Mouse (Mus musculus) brain, embryonic 14.5 days (tissue): ENCODE measurements around the gene Smim6. TPM values are rescaled to one million over a fixed set of nuclear protein-coding genes. Genes with fewer than 3 reads are reported as not detected.

Experiments used
- DNase-seq: peaks from one replicate; pipeline ENCODE4 v3.0.0-alpha.2; 2011; ENCODE audit warnings: low read depth
- CTCF ChIP-seq: fragments of 200-500 bp; IDR thresholded peaks from 2 replicates; pipeline ENCODE4 v1.5.1; 2012; ENCODE audit warnings: inconsistent platforms, mild to moderate bottlenecking, moderate library complexity, borderline replicate concordance; ENCODE audit not compliant: insufficient read depth, insufficient read length; ENCODE audit errors: extremely low read depth
- POLR2A ChIP-seq: fragments of 200-500 bp; IDR thresholded peaks from 2 replicates; pipeline ENCODE4 v1.6.1; 2012; ENCODE audit warnings: mild to moderate bottlenecking, inconsistent platforms, borderline replicate concordance; ENCODE audit not compliant: poor library complexity, insufficient read depth, insufficient read length, severe bottlenecking; ENCODE audit errors: extremely low read depth
- polyA plus RNA-seq: library from polyadenylated mRNA; depleted of rRNA; stranded (reverse); fragments of >200 nt; gene quantifications from 2 replicates; pipeline ENCODE4 v1.2.3, GENCODE M21; 2012

Gene Smim6
- polyA plus RNA-seq, 1 experiment, result not detected

GRCm38 (mm10) chr11:115902177-115902576 lies 9.6 kb upstream of the Smim6 start:
- TF ChIP-seq CTCF (no peak), POLR2A (no peak)

GRCm38 (mm10) chr11:115902831-115903230 lies 9.0 kb upstream of the Smim6 start:
- peak; percentile 11 for DNase-seq
- TF ChIP-seq CTCF (no peak), POLR2A (no peak)

More at GRCm38 (mm10) chr11:115902177-115902576, 9.6 kb upstream of the Smim6 start:
- no peak for DNase-seq

- TF ChIP-seq CTCF (no peak), POLR2A (no peak)
- peak; percentile 4 for DNase-seq
These were observed 8.2 kb upstream of the Smim6 start for GRCm38 (mm10) chr11:115903384-115904230.

- DNase-seq, result no peak
- TF ChIP-seq POLR2A (no peak), CTCF (no peak)
These were observed 7.4 kb upstream of the Smim6 start for GRCm38 (mm10) chr11:115904231-115904955.

- DNase-seq, result peak; percentile 7
- TF ChIP-seq POLR2A (no peak), CTCF (no peak)
These were observed 6.6 kb upstream of the Smim6 start for GRCm38 (mm10) chr11:115904956-115905790.

GRCm38 (mm10) chr11:115906116-115906515 lies 5.7 kb upstream of the Smim6 start:
- DNase-seq, result no peak
- TF ChIP-seq CTCF (no peak), POLR2A (no peak)

GRCm38 (mm10) chr11:115906521-115906920 lies 5.3 kb upstream of the Smim6 start:
- TF ChIP-seq POLR2A, result no peak
- no peak for DNase-seq

GRCm38 (mm10) chr11:115911134-115911561 lies 669 bp upstream of the Smim6 start:
- DNase-seq, result no peak
- TF ChIP-seq CTCF (no peak), POLR2A (no peak)

- no peak for DNase-seq
These were observed 4.8 kb downstream of the Smim6 start for GRCm38 (mm10) chr11:115916579-115916978.

GRCm38 (mm10) chr11:115918637-115919036 lies 6.8 kb downstream of the Smim6 start:
- no peak for DNase-seq
- TF ChIP-seq POLR2A (no peak), CTCF (no peak)

More at GRCm38 (mm10) chr11:115916579-115916978, 4.8 kb downstream of the Smim6 start:
- TF ChIP-seq CTCF (no peak), POLR2A (no peak)

GRCm38 (mm10) chr11:115919073-115919472 lies 7.3 kb downstream of the Smim6 start:
- no peak for TF ChIP-seq POLR2A
- no peak for TF ChIP-seq CTCF
- no peak for DNase-seq
